Mouse (Mus musculus): ENCODE measurements around the gene Dgki. TPM values are rescaled to one million over a fixed set of nuclear protein-coding genes. Genes with fewer than 3 reads are reported as not detected.

Gene Dgki
- total and polyA plus RNA-seq, 3 experiments, result not detected

GRCm38 (mm10) chr6:36911586-36911985 lies 388.4 kb downstream of the Dgki start:
- H3K27me3 ChIP-seq (ENCODE audit: control insufficient read depth in 1 of 2, insufficient read depth in 2 of 2, low read length in 2 of 2), result no peaks in the 10 kb centered on the region
- TF ChIP-seq ZKSCAN1 (IDR thresholded peaks at IDR 0.05; ENCODE audit: low read depth, low read length) (no peak), GATA1 (IDR thresholded peaks at IDR 0.05; ENCODE audit: low read depth, low read length) (no peak), POLR2AphosphoS5 (IDR thresholded peaks at IDR 0.05; ENCODE audit: borderline replicate concordance, low read depth, low read length) (no peak), HCFC1 (IDR thresholded peaks at IDR 0.05; ENCODE audit: low read depth, low read length) (no peak), MYB (IDR thresholded peaks at IDR 0.05; ENCODE audit: low read depth, low read length) (no peak), SMC3 (IDR thresholded peaks at IDR 0.05; ENCODE audit: low read depth, low read length) (no peak), NRF1 (IDR thresholded peaks at IDR 0.05; ENCODE audit: insufficient read depth, low read depth, low read length, poor library complexity, severe bottlenecking) (no peak), BHLHE40 (IDR thresholded peaks at IDR 0.05; ENCODE audit: borderline replicate concordance, low read depth, low read length) (no peak), POLR2A (IDR thresholded peaks at IDR 0.05; ENCODE audit: control insufficient read depth in 1 of 2, insufficient read depth in 1 of 2, low read depth in 1 of 2, low read length in 2 of 2, poor library complexity in 1 of 2) (no peak), ELF1 (IDR thresholded peaks at IDR 0.05; ENCODE audit: low read depth, low read length) (no peak), GABPA (IDR thresholded peaks at IDR 0.05; ENCODE audit: low read depth, low read length) (no peak), TCF12 (IDR thresholded peaks at IDR 0.05; ENCODE audit: low read depth, low read length) (no peak), USF1 (IDR thresholded peaks at IDR 0.05; ENCODE audit: low read depth, low read length) (no peak), ETS1 (IDR thresholded peaks at IDR 0.05; ENCODE audit: low read depth, low read length) (no peak)
- no peaks in the 10 kb centered on the region for H3K36me3 ChIP-seq (ENCODE audit: control insufficient read depth in 1 of 2, insufficient read depth in 2 of 2, low read length in 2 of 2)
- no peak overlapping the region for H3K4me3 ChIP-seq (ENCODE audit: control insufficient read depth in 1 of 2, insufficient read depth in 1 of 2, low read depth in 2 of 2, low read length in 2 of 2)
- no peaks in the 10 kb centered on the region for H3K79me2 ChIP-seq (ENCODE audit: control insufficient read depth, insufficient read depth, low read length, poor library complexity)
- no peak for DNase-seq (ENCODE audit: low read depth, low spot score)
- no peaks in the 10 kb centered on the region for H3K9me3 ChIP-seq (replicated peaks; ENCODE audit: insufficient read depth, low read length)
- no peaks in the 10 kb centered on the region for H3K4me1 ChIP-seq (ENCODE audit: control insufficient read depth in 1 of 2, insufficient read depth in 2 of 2, low read length in 2 of 2)
- no peak overlapping the region for H3K9ac ChIP-seq (ENCODE audit: control insufficient read depth, low read depth, low read length, poor library complexity, severe bottlenecking)
- no peak overlapping the region for H3K27ac ChIP-seq (ENCODE audit: control insufficient read depth, low read depth, low read length)

GRCm38 (mm10) chr6:36907191-36907590 lies 392.8 kb downstream of the Dgki start:
- no peaks in the 10 kb centered on the region for H3K36me3 ChIP-seq (ENCODE audit: control insufficient read depth in 1 of 2, insufficient read depth in 2 of 2, low read length in 2 of 2)
- TF ChIP-seq MAFK (IDR thresholded peaks at IDR 0.05; ENCODE audit: borderline replicate concordance, low read depth, low read length), result no peak
- TF ChIP-seq MYC (IDR thresholded peaks at IDR 0.05; ENCODE audit: low read depth, low read length), result no peak
- no peaks in the 10 kb centered on the region for H3K9me3 ChIP-seq (replicated peaks; ENCODE audit: insufficient read depth, low read length)
- no peaks in the 10 kb centered on the region for H3K4me1 ChIP-seq (ENCODE audit: control insufficient read depth in 1 of 2, insufficient read depth in 2 of 2, low read length in 2 of 2)
- H3K27ac ChIP-seq (ENCODE audit: control insufficient read depth, low read depth, low read length), result no peak overlapping the region
- DNase-seq (ENCODE audit: low read depth, low spot score), result no peak
- H3K79me2 ChIP-seq (ENCODE audit: control insufficient read depth, insufficient read depth, low read length, poor library complexity), result no peaks in the 10 kb centered on the region
- H3K27me3 ChIP-seq (ENCODE audit: control insufficient read depth in 1 of 2, insufficient read depth in 2 of 2, low read length in 2 of 2), result no peaks in the 10 kb centered on the region
- no peak overlapping the region for H3K9ac ChIP-seq (ENCODE audit: control insufficient read depth, low read depth, low read length, poor library complexity, severe bottlenecking)
- no peak overlapping the region for H3K4me3 ChIP-seq (ENCODE audit: control insufficient read depth in 1 of 2, insufficient read depth in 1 of 2, low read depth in 2 of 2, low read length in 2 of 2)
